Mouse (Mus musculus): Measurements from ENCODE around the gene Unk.

Gene Unk

DNA sequence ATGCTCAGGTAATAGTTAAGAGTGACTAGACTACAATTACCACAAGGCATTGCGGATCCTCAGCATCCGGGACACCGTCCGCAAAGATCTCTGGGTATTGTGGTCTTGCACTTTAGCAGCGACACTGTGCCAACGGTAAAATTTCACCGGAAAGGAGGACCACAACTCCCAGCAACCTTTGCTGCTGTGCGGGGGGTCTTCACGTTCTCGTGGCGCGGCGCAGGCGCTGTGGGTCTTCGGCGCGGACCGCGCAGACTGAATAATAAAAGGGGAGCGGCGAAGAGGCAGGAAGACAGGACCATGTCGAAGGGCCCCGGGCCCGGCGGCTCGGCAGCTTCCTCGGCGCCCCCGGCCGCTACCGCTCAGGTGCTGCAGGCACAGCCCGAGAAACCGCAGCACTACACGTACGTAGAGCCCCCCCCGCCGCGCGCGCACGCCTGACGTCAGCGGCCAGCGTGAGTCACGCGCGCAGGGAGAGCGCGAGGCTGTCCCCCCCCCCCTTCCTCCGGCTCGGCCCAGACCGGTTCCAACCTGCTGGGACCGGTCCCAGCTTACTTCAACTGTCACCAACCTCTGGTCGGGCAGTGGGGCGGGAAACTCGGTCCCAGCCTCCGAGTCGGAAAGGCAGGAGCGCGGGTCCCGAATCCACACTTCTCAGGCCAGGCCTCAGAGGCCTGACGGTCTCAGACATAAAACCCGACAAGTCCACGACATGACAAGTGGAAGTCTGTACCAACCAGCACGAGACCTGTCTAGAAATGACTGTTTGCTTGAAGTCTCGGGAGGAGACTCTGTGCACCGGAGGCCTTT lies at the start of gene Unk:
Gene Unk, plus strand, starts transcription at position 235 of the 810 bp plus-strand sequence.
- peak; percentile 99 for DNase-seq (ENCODE audit: low read depth, low spot score)

DNA sequence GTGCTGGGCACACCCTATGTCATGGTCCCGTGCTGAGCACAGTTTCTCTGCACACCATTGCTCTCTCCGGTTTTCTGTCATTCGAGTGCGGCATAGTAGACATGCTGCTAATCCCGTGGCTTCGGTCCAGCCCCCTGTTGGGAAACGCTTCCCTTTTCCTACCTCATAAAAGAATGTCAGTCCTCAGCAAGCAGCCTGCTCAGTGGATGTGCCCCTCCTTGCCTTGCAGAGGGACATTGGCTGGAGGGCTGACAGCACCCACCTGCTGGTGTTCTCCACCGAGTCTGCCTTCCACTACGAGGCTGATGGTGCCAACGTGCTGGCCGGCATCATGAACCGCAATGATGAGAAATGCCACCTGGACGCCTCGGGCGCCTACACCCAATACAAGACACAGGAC lies 47.6 kb upstream of the Unk start:
- no peak for DNase-seq (ENCODE audit: low read depth, low spot score)

GRCm38 (mm10) chr11:115983291-115983690 lies 46.8 kb upstream of the Unk start:
- no peak for DNase-seq (ENCODE audit: low read depth, low spot score)

- no peak for DNase-seq (ENCODE audit: low read depth, low spot score)
Observed at GRCm38 (mm10) chr11:115989686-115990085, 40.4 kb upstream of the Unk start.

DNA sequence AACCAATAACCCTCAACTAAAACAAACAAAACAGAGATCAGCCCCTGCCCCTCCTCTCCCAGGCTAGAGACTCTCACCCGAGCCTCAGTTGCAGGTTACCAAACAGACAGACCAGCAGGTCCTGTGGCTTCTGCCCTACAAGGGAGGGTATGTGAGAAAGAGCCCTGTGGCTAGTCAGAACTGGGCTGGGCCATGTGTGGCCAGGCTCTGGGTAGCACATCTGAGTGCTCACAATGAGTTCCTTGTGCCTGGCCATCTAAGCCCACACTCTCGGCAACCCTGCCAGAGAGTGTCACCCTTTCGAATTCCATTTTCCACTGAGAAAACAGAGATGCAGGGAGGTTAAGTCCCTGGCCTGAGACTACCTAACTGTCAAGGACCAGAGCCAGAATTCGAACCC lies 38.0 kb upstream of the Unk start:
- peak; percentile 38 for DNase-seq (ENCODE audit: low read depth, low spot score)

DNA sequence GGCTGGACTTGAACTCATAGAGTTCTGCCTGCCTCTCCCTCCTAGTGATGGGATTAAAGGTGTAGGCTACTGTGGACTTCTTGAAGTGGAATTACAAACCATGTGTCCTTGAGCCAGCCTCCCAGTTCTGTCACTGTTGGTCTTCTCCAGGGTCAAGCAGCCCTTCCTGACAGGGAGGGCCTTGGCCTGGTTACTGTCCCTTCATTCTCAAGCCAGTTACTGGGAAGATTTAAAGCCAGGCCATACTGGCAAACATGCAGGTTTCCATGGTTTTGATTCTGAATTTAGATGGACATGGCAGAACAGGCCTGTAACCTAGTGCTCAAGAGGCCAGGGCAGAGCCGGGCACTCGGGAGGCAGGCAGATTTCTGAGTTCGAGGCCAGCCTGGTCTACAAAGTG lies 34.9 kb upstream of the Unk start:
- no peak for DNase-seq (ENCODE audit: low read depth, low spot score)

DNA sequence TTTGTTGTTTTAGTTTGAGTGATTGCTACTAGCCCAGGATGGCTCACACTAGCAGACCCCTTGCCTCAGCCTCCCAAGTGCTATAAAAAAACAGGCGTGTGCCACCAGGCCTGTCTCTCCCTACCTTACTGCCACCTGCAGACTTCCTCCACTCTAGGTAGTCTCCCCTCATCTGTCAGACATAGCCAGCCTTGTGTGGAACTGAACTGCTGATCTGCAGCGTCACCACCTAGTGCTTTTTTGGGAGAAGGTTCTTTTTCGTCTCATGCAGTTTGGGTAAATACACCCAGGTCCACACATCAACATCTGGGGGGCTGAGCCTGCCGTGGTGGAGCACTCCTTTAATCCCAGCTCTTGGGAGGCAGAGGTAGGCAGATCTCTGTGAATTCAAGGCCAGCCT lies 33.1 kb upstream of the Unk start:
- DNase-seq (ENCODE audit: low read depth, low spot score): no peak

GRCm38 (mm10) chr11:115997662-115998061 lies 32.5 kb upstream of the Unk start:
- no peak for DNase-seq (ENCODE audit: low read depth, low spot score)

- DNase-seq (ENCODE audit: low read depth, low spot score): no peak
Observed at GRCm38 (mm10) chr11:115999027-115999426, 31.1 kb upstream of the Unk start.

- DNase-seq (ENCODE audit: low read depth, low spot score): no peak
Observed at GRCm38 (mm10) chr11:115999538-116000143, 30.5 kb upstream of the Unk start.

DNA sequence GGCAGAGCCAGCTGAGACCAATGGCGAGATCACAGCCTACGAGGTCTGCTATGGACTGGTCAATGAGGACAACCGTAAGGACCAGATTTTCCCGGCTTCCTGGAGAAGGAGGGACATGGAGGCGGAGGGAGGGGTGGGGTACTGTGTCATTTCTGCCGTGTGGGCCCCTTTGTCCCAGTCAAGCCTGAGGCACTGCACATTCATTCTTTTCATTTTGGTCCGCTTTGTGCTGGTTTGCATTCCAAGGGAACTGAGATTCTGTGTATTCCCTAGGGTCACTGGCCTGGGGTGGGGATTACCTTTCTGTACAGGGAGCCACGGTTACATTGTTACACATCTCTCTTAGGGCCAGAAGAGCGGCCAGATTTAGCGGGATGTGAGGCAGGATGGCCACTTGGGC lies 29.5 kb upstream of the Unk start:
- DNase-seq (ENCODE audit: low read depth, low spot score): no peak

DNA sequence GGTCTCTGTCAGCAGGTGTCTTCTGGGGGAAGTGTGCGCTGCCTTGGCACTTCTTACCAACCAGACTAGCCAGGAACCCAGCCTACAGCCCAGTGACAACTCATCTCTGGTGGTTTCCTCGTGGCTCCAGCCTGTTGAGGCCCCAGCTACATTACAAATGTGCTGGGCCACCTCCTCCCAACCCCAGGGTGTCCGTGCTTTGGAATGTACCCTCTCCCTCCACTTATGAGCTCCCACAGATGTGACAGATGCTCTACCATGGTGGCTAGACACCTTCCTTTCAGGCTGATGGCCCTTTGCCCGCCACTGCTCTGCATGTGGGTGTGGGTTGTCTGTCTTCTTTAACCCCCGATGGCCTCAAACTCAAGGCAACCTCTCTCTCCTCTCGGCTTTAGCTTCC lies 28.4 kb upstream of the Unk start:
- DNase-seq (ENCODE audit: low read depth, low spot score): no peak

- no peak for DNase-seq (ENCODE audit: low read depth, low spot score)
Observed at GRCm38 (mm10) chr11:116002894-116003293, 27.2 kb upstream of the Unk start.

- DNase-seq (ENCODE audit: low read depth, low spot score): no peak
Observed at GRCm38 (mm10) chr11:116004186-116004823, 25.8 kb upstream of the Unk start.

DNA sequence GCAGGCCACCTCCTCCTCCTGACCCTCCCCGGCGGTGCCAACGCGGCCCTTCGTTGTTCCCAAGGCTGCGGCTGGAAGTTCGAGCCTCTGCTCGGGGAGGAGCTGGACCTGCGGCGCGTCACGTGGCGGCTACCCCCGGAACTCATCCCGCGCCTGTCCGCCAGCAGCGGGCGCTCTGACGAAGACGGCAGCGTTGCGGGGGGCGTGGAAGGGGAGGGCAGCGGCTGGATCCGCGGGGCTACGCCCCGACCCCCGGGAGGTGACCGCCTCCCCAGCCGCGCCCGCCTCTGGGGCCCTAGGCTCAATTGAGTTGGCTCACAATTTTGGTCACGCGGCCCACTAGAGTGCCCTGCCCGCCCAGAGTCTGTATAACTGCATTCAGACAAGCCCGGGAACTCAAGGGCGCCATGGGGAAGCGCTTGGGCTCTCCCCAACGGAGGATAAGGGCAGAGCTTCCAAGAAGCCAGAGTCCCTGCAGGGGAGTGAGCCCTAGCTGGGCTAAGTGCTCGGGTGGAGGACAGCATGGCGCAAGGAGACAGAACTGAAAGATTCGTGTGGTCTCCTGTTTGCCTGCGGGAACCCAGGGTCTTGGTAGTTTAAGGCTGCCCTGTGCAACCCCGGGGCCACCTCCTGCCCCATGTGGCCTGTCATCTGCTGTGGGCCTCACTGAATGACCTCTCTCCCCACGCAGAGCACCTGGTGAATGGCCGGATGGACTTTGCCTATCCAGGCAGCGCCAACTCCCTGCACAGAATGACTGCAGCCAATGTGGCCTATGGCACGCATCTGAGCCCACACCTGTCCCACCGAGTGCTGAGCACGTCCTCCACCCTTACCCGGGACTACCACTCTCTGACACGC lies 25.1 kb upstream of the Unk start:
- DNase-seq (ENCODE audit: low read depth, low spot score): no peak

DNA sequence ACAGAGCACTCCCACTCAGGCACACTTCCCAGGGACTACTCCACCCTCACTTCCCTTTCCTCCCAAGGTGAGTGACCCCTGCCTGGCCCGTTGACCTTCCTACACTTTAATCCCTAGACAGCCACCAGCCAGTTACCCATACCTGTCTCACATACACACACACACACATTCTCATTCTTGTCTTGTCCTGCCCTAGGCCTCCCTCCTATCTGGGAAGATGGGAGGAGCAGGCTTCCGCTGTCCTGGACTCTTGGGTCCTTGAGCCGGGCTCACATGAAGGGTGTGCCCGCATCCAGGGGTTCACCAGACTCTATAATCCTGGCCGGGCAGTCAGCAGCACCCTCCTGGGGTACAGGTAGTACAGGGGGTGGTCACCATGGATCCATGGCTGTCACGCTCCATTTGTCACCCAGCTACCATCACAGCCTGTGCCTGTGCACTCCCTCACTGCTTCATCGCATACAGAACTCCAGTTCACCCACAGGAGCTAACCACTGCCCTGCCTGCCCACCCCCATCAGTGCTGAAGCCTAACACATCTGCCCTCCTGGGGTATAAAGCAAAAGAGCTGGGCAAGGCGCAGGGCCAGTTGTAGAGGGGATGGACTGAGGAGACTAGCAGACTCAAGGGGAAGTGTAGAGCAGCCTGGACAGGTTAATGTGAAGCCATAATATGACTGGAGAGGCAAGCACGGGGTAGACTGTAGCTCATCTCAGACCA lies 24.3 kb upstream of the Unk start:
- no peak for DNase-seq (ENCODE audit: low read depth, low spot score)

GRCm38 (mm10) chr11:116007095-116007850 lies 22.8 kb upstream of the Unk start:
- no peak for DNase-seq (ENCODE audit: low read depth, low spot score)

DNA sequence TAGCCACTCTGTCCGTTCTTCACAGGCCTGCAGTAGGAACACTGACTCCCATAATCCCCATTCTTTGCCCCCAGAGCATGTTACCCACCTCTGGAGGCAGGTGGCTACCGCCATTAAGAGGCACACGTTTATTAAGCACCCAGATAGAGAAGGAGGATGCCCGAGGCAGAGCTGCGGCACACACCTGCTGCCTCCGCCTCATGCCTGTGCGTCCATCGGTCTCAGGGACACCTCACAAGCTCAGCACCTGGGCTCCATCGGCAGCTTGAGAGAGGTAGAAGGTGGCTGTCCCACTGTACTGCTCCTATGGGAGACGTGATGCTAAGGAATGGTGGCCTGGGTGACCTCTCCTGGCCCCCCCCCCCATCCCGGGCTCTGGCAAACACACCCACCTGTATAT lies 21.7 kb upstream of the Unk start:
- DNase-seq (ENCODE audit: low read depth, low spot score): no peak

DNA sequence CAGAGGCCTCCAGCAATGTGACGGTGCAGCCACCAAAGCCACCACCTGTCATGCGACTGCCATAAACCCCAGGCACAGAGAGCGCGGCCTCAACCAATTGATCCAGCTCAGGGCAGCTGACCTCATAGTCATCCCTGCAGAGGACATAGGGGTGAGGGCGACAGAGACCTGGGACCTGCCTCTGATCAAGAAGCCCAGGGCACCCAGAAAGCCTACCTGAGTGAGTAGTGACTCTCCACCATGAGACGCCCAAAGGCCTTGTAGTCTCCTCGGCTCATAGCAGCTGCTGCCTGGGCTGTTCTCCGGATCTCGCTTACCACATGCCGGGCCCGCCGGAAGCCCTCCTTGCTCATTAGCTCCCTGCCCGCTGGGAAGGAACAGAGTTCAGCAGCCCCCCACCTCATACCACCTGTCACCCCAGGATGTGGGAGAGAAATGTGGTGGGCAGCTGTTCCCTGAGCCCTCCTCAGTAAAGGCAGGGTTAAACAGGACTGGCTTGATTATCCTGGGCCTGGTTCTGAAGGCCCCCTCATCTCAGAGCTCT lies 21.2 kb upstream of the Unk start:
- DNase-seq (ENCODE audit: low read depth, low spot score): no peak

DNA sequence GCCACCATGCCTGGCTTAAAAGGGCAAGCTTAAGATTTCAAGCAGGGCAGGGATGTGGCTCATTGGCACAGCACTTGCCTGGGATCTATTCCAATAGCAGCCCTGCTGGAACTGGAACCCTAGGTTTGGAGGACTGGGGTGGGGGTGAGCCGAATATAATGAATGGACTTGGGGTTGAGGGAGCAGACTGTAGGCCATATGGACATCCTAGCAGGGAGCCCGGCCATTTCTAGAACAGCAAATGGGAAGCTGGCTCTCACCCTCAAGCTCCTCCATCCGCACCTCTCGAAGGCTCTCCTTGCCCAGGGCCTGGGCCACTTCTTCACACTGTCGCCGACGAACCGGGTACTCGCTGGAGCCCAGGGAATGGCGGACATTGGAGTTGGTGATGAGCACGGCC lies 20.5 kb upstream of the Unk start:
- no peak for DNase-seq (ENCODE audit: low read depth, low spot score)

Measured in telencephalon, adult 2 months (tissue).